Mouse (Mus musculus) WW6 (cell line): ENCODE results near the gene Ppp1r12b.
A peak's percentile ranks its signal among the peaks of the same experiment; 100 is the strongest.

Experiments
- DNase-seq: peaks from one replicate; pipeline ENCODE4 v3.0.0-alpha.2; 2013; ENCODE audit warnings: low read depth, low spot score

The Ppp1r12b gene

DNA sequence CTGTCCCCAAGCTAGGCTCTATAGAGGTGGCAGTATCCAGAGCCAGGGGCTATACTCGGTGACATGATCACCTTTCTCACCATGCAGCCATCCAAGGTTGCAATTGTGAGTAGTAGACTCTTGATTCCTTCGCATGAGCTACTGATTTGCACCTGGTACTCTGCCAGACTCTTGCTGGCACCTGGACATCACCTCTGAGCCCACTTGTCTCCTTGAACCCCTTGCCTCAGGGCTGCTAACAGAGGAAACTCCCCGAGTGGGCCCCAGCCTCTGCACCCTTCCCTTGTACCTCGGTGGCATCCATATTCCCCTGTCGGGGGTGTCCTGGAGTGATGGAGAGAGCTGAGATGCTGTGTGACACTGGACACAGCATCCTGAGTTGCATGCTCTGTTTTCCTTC, 234.3 kb downstream of the Ppp1r12b start:
- no peak for DNase-seq

DNA sequence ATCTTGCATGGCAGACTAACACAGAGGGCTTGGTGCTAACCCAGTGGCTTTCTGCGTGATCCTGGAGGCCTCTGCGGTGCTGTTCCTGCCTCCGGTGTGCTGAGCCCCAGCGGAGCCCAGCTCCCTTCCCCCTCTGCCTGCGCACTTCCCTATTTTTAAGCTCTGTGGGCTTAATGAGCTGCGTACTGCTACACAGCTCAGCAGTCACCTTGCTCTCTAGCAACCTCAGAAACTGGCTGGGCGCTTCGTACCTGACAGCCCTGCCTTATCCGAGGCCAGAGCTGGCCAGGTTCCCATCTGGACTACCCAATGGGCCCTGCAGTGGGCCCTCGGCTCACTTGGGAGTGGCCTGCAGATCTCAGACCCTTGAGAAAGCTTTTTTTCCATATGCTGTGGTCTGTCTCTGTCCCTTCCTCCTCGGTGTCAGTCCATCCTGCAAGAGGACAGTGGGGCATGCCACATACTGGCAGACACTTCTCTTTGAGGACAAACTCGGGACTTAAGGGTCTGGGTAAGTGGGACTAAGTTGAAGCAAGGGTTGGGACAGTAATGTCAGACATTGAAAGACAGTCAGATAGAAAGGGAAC, 235.9 kb downstream of the Ppp1r12b start:
- DNase-seq, result no peak

DNA sequence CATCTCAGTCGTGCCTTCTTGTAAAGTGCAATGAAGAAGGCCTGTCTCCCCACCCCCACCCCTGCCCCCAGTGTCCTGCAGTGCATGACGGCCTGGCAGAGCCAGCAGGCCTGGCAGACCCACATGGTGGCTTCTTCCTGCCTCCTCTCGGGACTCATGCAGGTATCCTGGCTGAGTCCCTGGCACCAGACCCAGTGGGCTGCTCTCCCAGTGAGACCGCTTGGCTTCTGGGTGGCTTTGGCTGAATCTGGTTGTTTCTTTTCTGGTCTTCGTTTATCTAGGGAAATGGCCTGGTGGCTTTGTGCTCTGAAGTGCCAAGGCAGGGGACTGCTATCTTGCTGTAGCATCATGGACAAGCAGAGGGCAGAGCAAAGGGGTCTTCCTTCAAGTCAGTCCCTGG, 240.7 kb downstream of the Ppp1r12b start:
- no peak for DNase-seq

- DNase-seq, result no peak
These were observed 241.6 kb downstream of the Ppp1r12b start for GRCm38 (mm10) chr1:134714166-134714565.

GRCm38 (mm10) chr1:134713421-134713969, 242.2 kb downstream of the Ppp1r12b start:
- no peak for DNase-seq

DNA sequence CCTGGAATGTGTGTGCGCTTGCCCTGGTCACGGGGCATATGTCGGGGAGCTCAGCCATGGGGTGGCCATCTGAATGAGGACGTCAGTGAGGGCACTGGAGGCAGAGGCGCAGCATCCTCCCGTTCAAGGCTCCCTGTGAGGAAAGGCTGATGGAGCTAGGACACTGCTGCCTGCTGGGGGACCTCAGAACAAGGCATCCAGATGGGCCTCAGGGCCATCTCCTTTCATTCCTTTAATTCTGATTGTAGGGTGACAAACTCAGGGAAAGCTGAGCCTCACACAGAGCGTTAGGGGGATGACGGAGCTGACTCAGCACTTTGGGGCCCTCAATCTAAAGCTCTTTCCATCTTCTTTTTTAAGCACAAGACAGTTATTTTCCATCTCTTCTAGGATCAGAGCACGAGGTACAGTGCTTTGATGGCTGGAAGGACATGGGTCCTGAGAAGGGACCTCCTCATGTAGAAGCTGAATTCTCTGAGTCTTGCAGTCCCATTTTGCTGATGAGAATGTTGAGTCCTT, 242.9 kb downstream of the Ppp1r12b start:
- DNase-seq, result no peak

DNA sequence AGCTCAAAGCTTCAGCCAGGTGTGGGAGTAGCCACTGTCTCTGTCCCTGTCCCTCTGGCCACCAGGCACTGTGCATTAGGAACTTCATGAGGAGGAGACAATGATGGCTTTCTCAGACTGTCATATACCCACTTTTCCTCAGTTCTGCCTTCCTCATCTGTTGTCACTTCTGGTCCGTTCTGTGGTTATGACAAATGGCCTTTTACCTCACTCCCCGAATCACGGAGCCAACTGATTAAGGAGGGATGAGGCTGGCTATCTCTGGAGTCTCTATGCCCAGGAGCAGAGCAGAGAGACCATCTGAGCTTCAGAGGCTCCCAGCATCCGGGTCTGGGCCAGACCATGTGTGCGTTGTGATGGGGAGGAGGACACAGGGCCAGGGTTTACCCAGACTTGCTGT, 244.1 kb downstream of the Ppp1r12b start:
- no peak for DNase-seq

- no peak for DNase-seq
These were observed 244.7 kb downstream of the Ppp1r12b start for GRCm38 (mm10) chr1:134711061-134711460.

DNA sequence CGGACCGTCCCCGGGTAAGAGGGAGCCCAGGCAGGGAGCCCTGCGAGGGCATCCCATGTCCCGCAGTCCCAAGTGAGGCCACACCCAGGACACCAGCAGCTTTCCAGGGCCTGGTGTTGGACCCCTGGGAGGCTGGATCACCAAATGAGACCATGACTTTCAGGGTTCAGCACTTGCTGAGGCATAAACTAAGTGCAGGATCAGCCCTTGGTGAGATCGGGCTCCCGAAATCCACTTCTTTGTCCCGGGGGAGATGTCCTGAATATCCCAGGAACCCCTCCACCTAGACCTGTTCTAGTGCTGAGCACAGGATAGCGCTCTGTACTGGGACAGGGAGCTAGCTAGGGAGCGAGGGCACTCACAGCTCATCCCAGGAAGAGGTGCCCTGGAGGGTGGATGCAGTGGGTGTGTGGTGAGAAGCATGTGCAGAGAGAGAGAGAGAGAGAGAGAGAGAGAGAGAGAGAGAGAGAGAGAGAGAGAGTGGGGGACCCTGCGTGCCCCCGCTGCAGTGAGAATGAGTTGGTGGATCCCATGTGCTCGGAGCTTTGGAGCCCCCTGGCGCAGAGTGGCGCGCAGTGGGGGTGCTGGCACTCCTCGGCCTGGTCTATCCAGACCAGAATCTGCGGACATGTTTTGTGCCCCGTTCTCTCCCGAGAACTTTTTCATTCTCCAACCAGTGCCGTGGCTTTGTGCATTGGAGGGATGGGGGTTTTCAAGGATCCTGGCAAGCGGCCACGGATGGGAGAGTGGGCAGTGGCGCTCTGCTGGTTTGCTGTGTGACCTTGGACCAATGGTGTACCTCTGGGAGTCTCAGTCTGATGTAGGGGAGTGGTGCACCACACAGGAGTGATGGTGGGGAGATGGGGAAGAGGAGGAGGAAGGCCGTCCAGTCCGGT, 246.1 kb downstream of the Ppp1r12b start:
- DNase-seq, result no peak

DNA sequence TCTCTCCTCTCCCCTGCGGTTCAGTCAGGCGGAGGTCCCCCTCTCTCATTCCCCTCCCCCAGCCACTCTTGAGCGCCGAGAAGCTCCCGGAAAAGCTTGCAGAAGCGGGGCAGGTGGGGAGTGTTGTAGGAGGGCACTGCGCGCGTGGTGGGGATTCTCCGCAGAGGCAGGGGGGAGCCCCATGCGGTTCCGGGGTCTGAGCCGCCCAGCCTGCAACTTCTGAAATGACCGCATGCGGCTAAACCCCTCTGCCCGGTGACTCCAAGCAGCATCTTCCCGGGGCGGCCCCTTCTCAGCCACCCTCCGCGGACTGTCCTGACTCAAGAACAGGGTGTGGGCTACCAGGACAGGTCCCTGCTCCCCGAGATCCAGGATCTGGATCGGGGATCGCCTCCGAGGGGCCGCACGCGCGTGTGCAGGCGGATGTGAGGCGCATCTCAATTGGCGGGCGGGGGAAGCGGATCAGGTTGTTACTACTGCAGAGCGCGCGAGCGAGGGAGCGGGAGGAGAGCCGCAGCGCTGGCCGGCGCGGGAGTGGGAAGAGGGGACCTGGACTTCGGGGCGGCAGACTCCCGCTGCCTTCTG, 246.8 kb downstream of the Ppp1r12b start:
- DNase-seq, result peak; percentile 28

DNA sequence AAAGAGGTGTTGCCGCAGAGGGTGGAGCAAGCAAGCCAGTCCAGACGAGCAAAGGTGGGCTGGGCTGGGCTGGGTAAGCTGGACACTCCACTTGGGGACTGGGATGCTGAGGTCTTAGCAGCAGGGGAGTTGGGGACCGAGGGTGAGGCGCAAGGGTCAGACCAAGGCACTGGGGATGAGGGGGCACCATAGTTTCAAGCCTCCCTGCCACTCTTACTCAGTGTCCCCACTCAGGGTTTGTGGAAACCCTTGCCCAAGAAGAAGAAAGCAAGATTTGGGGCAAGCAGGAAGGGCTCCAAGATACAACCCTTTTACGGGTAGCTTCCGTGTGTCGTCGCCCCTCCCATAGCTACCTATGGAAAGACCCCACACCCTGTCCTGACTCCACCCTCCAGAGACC, 247.5 kb downstream of the Ppp1r12b start:
- no peak for DNase-seq

DNA sequence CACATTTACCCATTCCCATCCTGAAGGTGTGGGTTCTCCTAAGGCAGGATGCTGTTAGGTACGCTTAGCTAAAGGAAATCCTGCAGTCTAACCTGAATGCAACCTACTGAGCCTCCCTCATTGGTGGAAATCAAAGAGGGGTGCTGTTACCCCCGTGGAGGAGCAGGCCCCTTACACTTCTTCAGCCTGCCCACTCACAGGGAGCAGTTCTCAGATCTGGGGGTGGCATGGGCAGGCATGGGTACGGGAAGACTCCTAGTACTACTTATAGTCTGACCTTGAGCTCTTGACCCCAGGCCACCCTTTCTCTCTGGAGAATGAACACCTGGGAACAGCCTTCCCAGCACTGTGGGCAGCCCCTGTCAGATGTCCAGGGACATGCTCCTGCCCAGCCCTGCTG, 248.2 kb downstream of the Ppp1r12b start:
- DNase-seq, result no peak

GRCm38 (mm10) chr1:134706549-134706948, 249.2 kb downstream of the Ppp1r12b start:
- DNase-seq, result no peak
